Comparison of ENCODE assay signal across 22 mouse cellular contexts in genomic region chr11:61470880-61471279, GRCm38 (mm10). TPM values are rescaled to one million over a fixed set of nuclear protein-coding genes. Genes with fewer than 3 reads are reported as not detected.
DNase-seq lines count a peak whose midpoint lies in the region; TF ChIP-seq lines count a peak whose summit lies in the region.
"Had no signal": no experiment of that assay in that cellular context is flagged by ENCODE, and none has a peak within 500 bp of the region (broad histone marks: within the 10 kb centered on the region; RNA-seq: fewer than 3 reads in every experiment).

No protein-coding gene starts in this region.

- no peaks in the 10 kb centered on the region for H3K79me2 ChIP-seq in myocyte (ENCODE audit: control insufficient read depth, insufficient read depth)

- H3K4me1 ChIP-seq in cerebellum, adult 2 months (ENCODE audit: control insufficient read depth, insufficient read depth, low read length): peaks cover 35% of the 10 kb centered on the region
- no peaks in the 10 kb centered on the region for H3K4me1 ChIP-seq in kidney, adult 2 months (ENCODE audit: control insufficient read depth, insufficient read depth, low read length)

- no peak for TF ChIP-seq CTCF in cerebellum, adult 2 months (IDR thresholded peaks at IDR 0.05; ENCODE audit: borderline replicate concordance, insufficient read depth, low read depth, low read length)
- TF ChIP-seq CTCF in kidney, adult 2 months (conservative IDR thresholded peaks at IDR 0.05; ENCODE audit: insufficient read depth, insufficient read length, low read depth, low read length): no peak

- no peak for DNase-seq in cerebellum, adult 2 months
- no peak for DNase-seq in cerebellum, postnatal 14 days
- peak; percentile 24 for DNase-seq in cerebellum, adult 8-10 months
- DNase-seq in cerebellum, adult 11 months: no peak
- DNase-seq in cerebellum, postnatal 25 days: peak; percentile 6 to 33
- no peak for DNase-seq in cerebellum, adult 18-20 months
- no peak for DNase-seq in kidney, adult 2 months
- DNase-seq: adrenal gland, adult 2 months; adrenal gland, adult 8-10 months; adrenal gland, postnatal 10 days; adrenal gland, postnatal 14 days; adrenal gland, postnatal 25 days; adrenal gland, postnatal 36 days; B cell, adult 2 months; cerebellum, adult 11-12 months; cerebellum, adult 9-10 months had no signal

- H3K36me3 ChIP-seq in myocyte (ENCODE audit: control insufficient read depth, insufficient read depth): no peaks in the 10 kb centered on the region
- no peaks in the 10 kb centered on the region for H3K36me3 ChIP-seq in kidney, adult 2 months (ENCODE audit: control insufficient read depth, insufficient read depth, low read length)
- H3K36me3 ChIP-seq: G1E had no signal

- no peaks in the 10 kb centered on the region for H3K27me3 ChIP-seq in cerebellum, adult 2 months (ENCODE audit: control insufficient read depth, insufficient read depth, low read length)
- H3K27me3 ChIP-seq in myocyte (ENCODE audit: control insufficient read depth, insufficient read depth, insufficient read length): peaks cover 7% of the 10 kb centered on the region
- no peaks in the 10 kb centered on the region for H3K27me3 ChIP-seq in kidney, adult 2 months (replicated peaks; ENCODE audit: control insufficient read depth, insufficient read depth, low read length)

- H3K27ac ChIP-seq in cerebellum, adult 2 months (ENCODE audit: insufficient read depth, low read length): peak overlapping the region; percentile 59
- H3K27ac ChIP-seq in kidney, adult 2 months (ENCODE audit: insufficient read depth, low read depth, low read length): no peak overlapping the region

- no peak overlapping the region for H3K4me3 ChIP-seq in cerebellum, adult 2 months (replicated peaks; ENCODE audit: insufficient read depth, low read depth, low read length)
- H3K4me3 ChIP-seq in myocyte: no peak overlapping the region
- no peak overlapping the region for H3K4me3 ChIP-seq in kidney, adult 2 months (ENCODE audit: insufficient read depth, low read depth, low read length)

- H3ac ChIP-seq in myocyte (ENCODE audit: control insufficient read depth, insufficient read length): no peak overlapping the region

- TF ChIP-seq POLR2A in cerebellum, adult 2 months (IDR thresholded peaks at IDR 0.05; ENCODE audit: borderline replicate concordance, insufficient read depth, low read length): no peak
- no peak for TF ChIP-seq POLR2A in myocyte (IDR thresholded peaks at IDR 0.05; ENCODE audit: insufficient read length, low read depth)
- no peak for TF ChIP-seq POLR2A in kidney, adult 2 months (IDR thresholded peaks at IDR 0.05; ENCODE audit: low read depth, low read length)

- H3K4me2 ChIP-seq in myocyte (ENCODE audit: low read depth): no peak overlapping the region

TF ChIP-seq in myocyte, 11 proteins besides CTCF, POLR2A, EP300 and RAD21:
- TF ChIP-seq MAX (IDR thresholded peaks at IDR 0.05; ENCODE audit: low read depth) (no peak), MYOG (IDR thresholded peaks at IDR 0.05; ENCODE audit: control insufficient read depth in 1 of 3, insufficient read depth in 1 of 3, insufficient read length in 2 of 3, low read depth in 2 of 3) (peak in 2 of 3 experiments; percentile 31 to 73), MYOD1 (IDR thresholded peaks at IDR 0.05; ENCODE audit: control insufficient read depth in 1 of 3, insufficient read length in 2 of 3, low read depth in 2 of 3) (peak in 1 of 3 experiments; percentile 64)

RNA-seq across cellular contexts. Expression of gene Mfap4, which starts 14.4 kb away (rescaled TPM):
- polyA plus RNA-seq in cerebellum, adult 2 months (2012; rRNA removed): 1.9 and 3.5 TPM in 2 replicates
- polyA plus RNA-seq in myocyte (2012; fragmentation: generic; extraction: Trizol): 1.1 TPM
- 12.0 and 21.3 TPM in 2 replicates for polyA plus RNA-seq in kidney, adult 2 months (2012; rRNA removed)
- polyA plus RNA-seq: activated CD4-positive, CD25-positive, alpha-beta regulatory T cell, adult 4 months; C2C12; CD4-positive, CD25-positive, alpha-beta regulatory T cell, adult 4 months; G1E; Patski had no signal

RNA-seq across cellular contexts. Expression of gene Rnf112, which starts 16.9 kb away (rescaled TPM):
- 538 and 626 TPM in 2 replicates for polyA plus RNA-seq in cerebellum, adult 2 months (2012; rRNA removed)
- not detected for polyA plus RNA-seq in myocyte (2012; fragmentation: generic; extraction: Trizol)
- polyA plus RNA-seq in kidney, adult 2 months (2012; rRNA removed): 0.08 and 0.10 TPM in 2 replicates
- polyA plus RNA-seq: activated CD4-positive, CD25-positive, alpha-beta regulatory T cell, adult 4 months; C2C12; CD4-positive, CD25-positive, alpha-beta regulatory T cell, adult 4 months; G1E; Patski had no signal

RNA-seq across cellular contexts. Expression of gene Mapk7, which starts 23.3 kb away (rescaled TPM):
- 47.8 and 55.8 TPM in 2 replicates for polyA plus RNA-seq in cerebellum, adult 2 months (2012; rRNA removed)
- 16.5 TPM for polyA plus RNA-seq in myocyte (2012; fragmentation: generic; extraction: Trizol)
- polyA plus RNA-seq in kidney, adult 2 months (2012; rRNA removed): 13.8 and 15.4 TPM in 2 replicates

RNA-seq across cellular contexts. Expression of gene B9d1, which starts 34.1 kb away (rescaled TPM):
- polyA plus RNA-seq in cerebellum, adult 2 months (2012; rRNA removed): 36.2 and 40.7 TPM in 2 replicates
- 38.6 TPM for polyA plus RNA-seq in myocyte (2012; fragmentation: generic; extraction: Trizol)
- polyA plus RNA-seq in kidney, adult 2 months (2012; rRNA removed): 42.7 and 43.3 TPM in 2 replicates

Comparison
In these comparisons a context has a peak if more than half of its experiments do, and no peak if none do; other contexts are left out.
1. DNase-seq: peak in cerebellum, adult 8-10 months (single experiment) and cerebellum, postnatal 25 days (2 of 2); none in cerebellum, adult 2 months (0 of 2), cerebellum, postnatal 14 days (0 of 2), cerebellum, adult 11 months (single experiment), cerebellum, adult 18-20 months (0 of 2) and kidney, adult 2 months (single experiment).
2. RNA of gene Rnf112, which starts 16.9 kb away (polyA plus RNA-seq): 538 to 626 TPM in cerebellum, adult 2 months; 0.08 to 0.10 TPM in kidney, adult 2 months and not detected in myocyte (single experiment); every median in the first group is over 100 times any median in the second.